Mouse (Mus musculus) midbrain, embryonic 10.5 days (tissue): ENCODE results near the gene Ube2d1. TPM values are rescaled to one million over a fixed set of nuclear protein-coding genes. Genes with fewer than 3 reads are reported as not detected.

Source experiments
- DNase-seq: peaks from one replicate; pipeline ENCODE4 v3.0.0-alpha.2; 2017; ENCODE audit warnings: low spot score
- H3K27ac ChIP-seq: fragments of 300-500 bp; sonication (generic); replicated peaks from 2 replicates; pipeline ENCODE4 v1.5.1; 2016; ENCODE audit warnings: mild to moderate bottlenecking
- H3K27me3 ChIP-seq: fragments of 300-500 bp; sonication (generic); 2 replicates; pipeline ENCODE4 v1.6.1; 2016; ENCODE audit warnings: low read depth, mild to moderate bottlenecking; ENCODE audit not compliant: poor library complexity, severe bottlenecking
- H3K36me3 ChIP-seq: fragments of 300-500 bp; sonication (generic); 2 replicates; pipeline ENCODE4 v1.6.1; 2016; ENCODE audit warnings: mild to moderate bottlenecking, moderate library complexity
- H3K4me1 ChIP-seq: fragments of 300-500 bp; sonication (generic); 2 replicates; pipeline ENCODE4 v1.6.1; 2016
- H3K4me3 ChIP-seq: fragments of 300-500 bp; sonication (generic); 2 replicates; pipeline ENCODE4 v1.5.1; 2016; ENCODE audit warnings: mild to moderate bottlenecking, moderate library complexity
- H3K9me3 ChIP-seq: fragments of 300-500 bp; sonication (generic); replicated peaks from 2 replicates; pipeline ENCODE4 v1.6.1; 2016; ENCODE audit warnings: mild to moderate bottlenecking
- WGBS: fragments of 180-500 bp; shearing (Covaris S2); methylation state at CpG from one replicate; pipeline ENCODE4 v1.1.7; 2016; 5-methylcytosine and 5-hydroxymethylcytosine counted together
- polyA plus RNA-seq: library from polyadenylated mRNA; unstranded; fragments of >200 nt; fragmentation: Nextera tagmentation; extraction: Ambion mirVana; gene quantifications from 2 replicates; pipeline ENCODE4 v1.2.1, GENCODE M21; 2016

Ube2d1 gene
- polyA plus RNA-seq, 1 experiment from 2014 or later = 100 TPM

GRCm38 (mm10) chr10:71314596-71314995 lies 29.5 kb upstream of the Ube2d1 start:
- no peaks in the 10 kb centered on the region for H3K4me1 ChIP-seq
- WGBS = 85% methylated on average over 3 of the region's 3 CpGs
- no peak overlapping the region for H3K4me3 ChIP-seq
- H3K27me3 ChIP-seq = no peaks in the 10 kb centered on the region
- H3K36me3 ChIP-seq = no peaks in the 10 kb centered on the region
- no peak for DNase-seq
- no peaks in the 10 kb centered on the region for H3K9me3 ChIP-seq
- no peak overlapping the region for H3K27ac ChIP-seq

- no peaks in the 10 kb centered on the region for H3K36me3 ChIP-seq
- H3K4me3 ChIP-seq = no peak overlapping the region
- no peaks in the 10 kb centered on the region for H3K27me3 ChIP-seq
- H3K4me1 ChIP-seq = no peaks in the 10 kb centered on the region; the same call in 1 of the 2 replicates
- 66% methylated on average over 3 of the region's 3 CpGs for WGBS
- no peaks in the 10 kb centered on the region for H3K9me3 ChIP-seq
- no peak for DNase-seq
- no peak overlapping the region for H3K27ac ChIP-seq
These were observed 25.2 kb upstream of the Ube2d1 start for GRCm38 (mm10) chr10:71310288-71310687.

DNA sequence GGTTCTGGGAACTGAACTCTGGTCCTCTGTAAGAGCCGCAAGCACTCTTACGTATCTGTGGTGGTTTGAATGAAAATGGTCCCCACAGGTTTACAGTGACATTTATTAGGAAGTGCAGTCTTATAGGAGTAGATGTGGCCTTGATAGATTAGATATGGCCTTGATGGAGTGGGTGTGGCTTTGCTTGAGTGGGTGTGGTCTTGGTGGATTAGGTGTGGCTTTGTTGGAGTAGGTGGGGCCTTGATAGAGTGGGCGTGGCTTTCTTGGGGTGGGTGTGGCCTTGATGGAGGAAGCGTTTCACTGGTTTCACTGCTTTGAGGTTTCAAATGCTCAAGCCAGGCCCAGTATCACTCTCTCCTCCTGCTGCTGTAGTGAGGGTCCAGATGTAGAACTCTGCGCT lies 23.1 kb upstream of the Ube2d1 start:
- WGBS = 92% methylated on average over 5 of the region's 5 CpGs
- no peak for DNase-seq
- H3K27me3 ChIP-seq = no peaks in the 10 kb centered on the region
- no peak overlapping the region for H3K4me3 ChIP-seq
- no peaks in the 10 kb centered on the region; the same call in 1 of the 2 replicates for H3K4me1 ChIP-seq
- H3K27ac ChIP-seq = no peak overlapping the region
- H3K36me3 ChIP-seq = no peaks in the 10 kb centered on the region
- no peaks in the 10 kb centered on the region for H3K9me3 ChIP-seq

DNA sequence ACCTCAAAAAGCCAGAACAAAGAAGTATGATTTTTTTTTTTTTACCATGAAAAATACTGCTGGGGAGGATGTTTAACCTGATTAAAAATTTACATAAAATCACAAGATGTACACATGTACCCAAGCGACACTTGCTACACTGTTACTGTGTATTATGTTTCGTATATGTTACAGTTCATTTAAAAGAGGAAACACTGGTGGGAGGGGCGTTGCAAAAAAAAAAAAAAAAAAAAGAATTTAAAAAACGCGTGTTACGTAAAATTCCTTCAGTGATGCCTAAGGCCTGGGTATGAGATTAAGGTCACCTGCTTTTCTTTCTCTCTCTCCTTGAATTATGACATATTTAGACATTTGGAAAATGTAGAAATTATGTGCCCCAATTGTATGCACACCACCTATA lies 21.7 kb upstream of the Ube2d1 start:
- Histone ChIP-seq H3K9me3 (no peaks in the 10 kb centered on the region), H3K4me3 (no peak overlapping the region), H3K27me3 (no peaks in the 10 kb centered on the region), H3K4me1 (no peaks in the 10 kb centered on the region; the same call in 1 of the 2 replicates), H3K27ac (no peak overlapping the region), H3K36me3 (no peaks in the 10 kb centered on the region)
- no peak for DNase-seq
- 71% methylated on average over 6 of the region's 6 CpGs for WGBS

DNA sequence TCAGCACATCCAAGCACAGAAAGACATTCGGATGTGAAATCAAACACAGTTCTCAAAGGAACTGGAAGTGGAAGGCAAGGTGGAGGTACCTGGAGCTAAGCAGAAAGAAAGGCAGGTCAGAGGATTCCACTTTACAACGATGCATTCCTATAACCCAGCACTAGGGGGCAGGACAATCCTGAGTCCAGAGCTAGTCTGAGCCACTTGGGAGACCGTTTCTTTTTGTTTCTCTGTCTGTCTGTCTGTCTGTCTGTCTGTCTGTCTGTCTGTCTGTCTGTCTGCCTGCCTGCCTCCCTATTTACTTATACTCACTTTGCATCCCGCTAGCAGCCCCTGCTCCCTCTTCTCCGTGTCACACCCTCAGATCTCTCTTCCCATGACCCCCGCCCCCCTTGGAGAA lies 21.1 kb upstream of the Ube2d1 start:
- Histone ChIP-seq H3K4me1 (no peaks in the 10 kb centered on the region; the same call in 1 of the 2 replicates), H3K36me3 (no peaks in the 10 kb centered on the region), H3K9me3 (no peaks in the 10 kb centered on the region), H3K27me3 (no peaks in the 10 kb centered on the region), H3K4me3 (peak overlapping the region; percentile 41), H3K27ac (no peak overlapping the region)
- WGBS = 22% methylated on average over 6 of the region's 6 CpGs
- DNase-seq = peak; percentile 46

DNA sequence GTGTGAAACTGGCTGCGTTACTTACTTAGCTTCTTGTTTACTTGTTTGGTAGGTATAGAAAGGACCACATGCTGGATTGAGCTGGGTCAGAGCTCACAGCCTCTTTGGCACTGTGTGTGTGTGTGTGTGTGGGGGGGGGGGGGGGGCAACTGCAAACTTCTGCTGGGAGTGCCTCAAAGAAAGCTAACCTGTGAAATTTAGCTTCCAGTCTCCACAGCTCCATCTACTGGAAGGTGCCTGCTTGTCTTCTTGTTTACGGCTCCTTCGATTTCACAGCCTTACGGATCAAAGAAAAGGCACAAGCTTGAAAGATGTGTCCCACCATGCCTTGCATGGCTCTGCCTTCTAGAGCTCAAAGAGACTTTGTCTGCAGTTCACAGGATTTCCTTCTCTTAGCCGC lies 17.4 kb upstream of the Ube2d1 start:
- no peak for DNase-seq
- no peak overlapping the region for H3K4me3 ChIP-seq
- no peaks in the 10 kb centered on the region for H3K36me3 ChIP-seq
- no peaks in the 10 kb centered on the region for H3K9me3 ChIP-seq
- 25% methylated on average over 5 of the region's 5 CpGs for WGBS
- H3K4me1 ChIP-seq = no peaks in the 10 kb centered on the region; the same call in 1 of the 2 replicates
- H3K27ac ChIP-seq = no peak overlapping the region
- H3K27me3 ChIP-seq = no peaks in the 10 kb centered on the region

DNA sequence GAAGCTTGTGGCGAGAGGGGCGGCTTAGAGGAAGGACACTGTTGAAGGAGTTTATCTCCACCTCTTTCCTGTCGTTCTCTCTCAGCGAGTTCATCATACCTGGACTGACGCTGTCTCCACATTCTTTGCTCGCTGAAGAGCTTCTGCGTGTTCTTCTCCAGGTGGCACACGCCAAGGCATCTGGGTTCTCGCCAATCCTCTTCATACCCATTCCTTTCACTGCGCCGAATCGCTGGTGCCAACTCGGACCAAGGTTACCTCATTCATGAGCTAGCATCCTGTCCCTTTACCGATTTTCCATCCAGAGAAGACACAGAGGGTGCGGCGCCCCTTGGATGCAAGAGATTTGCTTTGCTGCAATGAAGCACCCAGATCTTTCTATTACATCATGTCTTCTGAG lies 15.1 kb upstream of the Ube2d1 start:
- H3K4me3 ChIP-seq = no peak overlapping the region
- H3K27me3 ChIP-seq = no peaks in the 10 kb centered on the region
- WGBS = 84% methylated on average over 16 of the region's 16 CpGs

GRCm38 (mm10) chr10:71293245-71293644 lies 8.2 kb upstream of the Ube2d1 start:
- H3K4me1 ChIP-seq = peaks cover 16% of the 10 kb centered on the region
- no peak for DNase-seq
- H3K27ac ChIP-seq = no peak overlapping the region
- no peaks in the 10 kb centered on the region for H3K36me3 ChIP-seq
- WGBS = 55% methylated on average over 4 of the region's 4 CpGs
- H3K4me3 ChIP-seq = no peak overlapping the region
- no peaks in the 10 kb centered on the region for H3K9me3 ChIP-seq
- no peaks in the 10 kb centered on the region for H3K27me3 ChIP-seq

More for the DNA sequence above, 15.1 kb upstream of the Ube2d1 start:
- H3K36me3 ChIP-seq = no peaks in the 10 kb centered on the region
- H3K4me1 ChIP-seq = no peaks in the 10 kb centered on the region
- no peaks in the 10 kb centered on the region for H3K9me3 ChIP-seq
- H3K27ac ChIP-seq = no peak overlapping the region
- DNase-seq = no peak

DNA sequence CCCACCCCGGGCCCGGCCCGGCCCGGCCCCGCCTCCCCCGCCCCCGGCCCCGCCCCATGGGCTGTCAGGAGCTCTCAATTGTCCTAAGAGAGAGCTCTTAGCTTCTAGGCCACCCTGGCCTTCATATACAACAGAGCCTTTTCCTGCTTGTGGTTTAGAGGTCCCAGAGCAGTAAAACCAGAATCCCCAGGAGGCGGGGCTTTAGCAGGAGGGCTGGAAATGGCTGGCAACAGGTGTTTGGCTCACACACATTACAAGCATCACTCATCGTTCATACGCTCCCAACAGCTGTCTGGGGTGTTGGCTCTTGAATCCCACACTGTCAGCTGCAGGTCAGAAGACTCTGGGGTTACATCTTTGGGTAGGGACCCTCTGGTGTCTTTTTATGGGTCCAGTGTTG lies 7.2 kb upstream of the Ube2d1 start:
- DNase-seq = no peak
- Histone ChIP-seq H3K36me3 (no peaks in the 10 kb centered on the region), H3K4me3 (peak overlapping the region; percentile 37), H3K4me1 (peaks cover 16% of the 10 kb centered on the region), H3K9me3 (no peaks in the 10 kb centered on the region), H3K27ac (no peak overlapping the region), H3K27me3 (peaks cover 2% of the 10 kb centered on the region; the same call in 1 of the 2 replicates)
- WGBS = 13% methylated on average over 11 of the region's 11 CpGs

DNA sequence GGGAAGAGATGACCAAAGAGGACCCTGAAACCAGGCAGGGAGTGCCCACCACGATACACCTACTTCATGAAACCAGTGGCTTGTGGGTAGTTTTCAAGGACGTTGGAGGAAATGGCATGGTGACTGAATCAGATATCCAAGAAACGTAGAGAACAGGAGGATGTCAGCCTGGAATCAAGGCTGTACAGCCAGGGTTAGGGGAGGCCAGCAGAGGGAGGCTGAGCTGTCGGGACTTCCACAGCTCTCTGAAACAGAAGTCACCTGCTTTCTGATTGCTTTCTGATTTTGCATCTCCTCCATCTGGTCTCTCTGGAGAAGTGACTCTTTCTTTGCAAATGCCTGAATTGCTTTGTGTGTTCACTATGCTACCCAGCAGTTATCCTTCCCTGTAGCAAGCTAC lies 6.7 kb upstream of the Ube2d1 start:
- Histone ChIP-seq H3K27ac (no peak overlapping the region), H3K4me3 (peak overlapping the region; percentile 37), H3K4me1 (peaks cover 16% of the 10 kb centered on the region), H3K9me3 (no peaks in the 10 kb centered on the region), H3K27me3 (peaks cover 6% of the 10 kb centered on the region), H3K36me3 (no peaks in the 10 kb centered on the region)
- 20% methylated on average over 4 of the region's 4 CpGs for WGBS
- DNase-seq = no peak

DNA sequence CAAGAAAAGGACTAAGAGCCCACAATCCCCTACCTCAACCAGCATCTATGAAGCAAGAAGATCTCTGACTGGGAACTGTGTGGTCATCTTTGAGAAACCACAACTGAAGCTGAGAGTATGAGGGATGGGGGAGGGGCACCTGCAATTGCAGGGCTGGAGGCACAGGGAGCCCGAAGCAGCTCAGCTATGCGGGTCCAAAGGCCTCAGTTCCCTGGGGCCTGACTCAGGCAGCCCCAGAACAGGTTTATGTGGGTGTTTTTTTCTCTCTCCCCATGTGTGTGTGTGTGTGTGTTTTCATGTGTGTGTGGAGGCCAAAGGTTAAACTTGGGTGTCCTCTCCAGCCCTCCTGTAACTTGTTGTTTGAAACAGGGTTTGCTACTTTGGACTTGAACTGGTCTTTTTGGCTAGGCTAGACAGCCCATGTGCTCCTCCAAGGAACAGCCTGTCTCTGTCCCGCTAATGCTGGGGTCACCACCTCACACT lies 6.2 kb upstream of the Ube2d1 start:
- Histone ChIP-seq H3K9me3 (no peaks in the 10 kb centered on the region), H3K4me1 (peaks cover 16% of the 10 kb centered on the region), H3K36me3 (no peaks in the 10 kb centered on the region), H3K27me3 (peaks cover 12% of the 10 kb centered on the region), H3K27ac (no peak overlapping the region), H3K4me3 (no peak overlapping the region)
- no peak for DNase-seq
- WGBS = 28% methylated on average over 3 of the region's 3 CpGs

GRCm38 (mm10) chr10:71284511-71285125 lies 444 bp downstream of the Ube2d1 start:
- Histone ChIP-seq H3K27me3 (peaks cover 18% of the 10 kb centered on the region), H3K4me3 (peak overlapping the region; percentile 69), H3K36me3 (peaks cover 19% of the 10 kb centered on the region), H3K4me1 (peaks cover 31% of the 10 kb centered on the region), H3K27ac (peak overlapping the region; percentile 93), H3K9me3 (no peaks in the 10 kb centered on the region)
- under 1% methylated on average over 41 of the region's 41 CpGs for WGBS
- peak; percentile 71 for DNase-seq

- peaks cover 18% of the 10 kb centered on the region for H3K27me3 ChIP-seq
- H3K27ac ChIP-seq = peak overlapping the region; percentile 93
- H3K4me3 ChIP-seq = peak overlapping the region; percentile 69
- DNase-seq = no peak
- WGBS = 22% methylated on average over 8 of the region's 8 CpGs
- peaks cover 31% of the 10 kb centered on the region for H3K4me1 ChIP-seq
- no peaks in the 10 kb centered on the region for H3K9me3 ChIP-seq
- peaks cover 23% of the 10 kb centered on the region for H3K36me3 ChIP-seq
These were observed 941 bp downstream of the Ube2d1 start for GRCm38 (mm10) chr10:71284131-71284510.
